Mouse (Mus musculus) cortical plate, adult 2 months (tissue): ENCODE data around the gene Yif1a. TPM values are rescaled to one million over a fixed set of nuclear protein-coding genes. Genes with fewer than 3 reads are reported as not detected.

ENCODE experiments used
- H3K27ac ChIP-seq: fragments of 200-500 bp; 2 replicates; pipeline ENCODE4 v1.5.1; 2012; ENCODE audit warnings: low read length, control low read depth, inconsistent platforms; ENCODE audit not compliant: insufficient read depth
- H3K4me1 ChIP-seq: fragments of 200-500 bp; 2 replicates; pipeline ENCODE4 v1.6.1; 2011; ENCODE audit warnings: low read length; ENCODE audit not compliant: control insufficient read depth, insufficient read depth
- H3K4me3 ChIP-seq: fragments of 200-500 bp; 2 replicates; pipeline ENCODE4 v1.5.1; 2011; ENCODE audit warnings: mild to moderate bottlenecking, low read length, control low read depth; ENCODE audit not compliant: insufficient read depth
- CTCF ChIP-seq: fragments of 200-500 bp; IDR thresholded peaks from 2 replicates; pipeline ENCODE4 v1.5.1; 2011; ENCODE audit warnings: mild to moderate bottlenecking, control low read depth, low read length; ENCODE audit not compliant: insufficient read depth; ENCODE audit errors: extremely low read depth
- POLR2A ChIP-seq: fragments of 200-500 bp; IDR thresholded peaks from 2 replicates; pipeline ENCODE4 v1.6.1; 2011; ENCODE audit warnings: mild to moderate bottlenecking, low read length, control low read depth; ENCODE audit not compliant: insufficient read depth; ENCODE audit errors: extremely low read depth
- polyA plus RNA-seq: library from polyadenylated mRNA; depleted of rRNA; stranded (reverse); fragments of >200 nt; gene quantifications from 2 replicates; pipeline ENCODE4 v1.2.3, GENCODE M21; 2012

The Yif1a gene
- polyA plus RNA-seq, 1 experiment: 56.2 TPM

DNA sequence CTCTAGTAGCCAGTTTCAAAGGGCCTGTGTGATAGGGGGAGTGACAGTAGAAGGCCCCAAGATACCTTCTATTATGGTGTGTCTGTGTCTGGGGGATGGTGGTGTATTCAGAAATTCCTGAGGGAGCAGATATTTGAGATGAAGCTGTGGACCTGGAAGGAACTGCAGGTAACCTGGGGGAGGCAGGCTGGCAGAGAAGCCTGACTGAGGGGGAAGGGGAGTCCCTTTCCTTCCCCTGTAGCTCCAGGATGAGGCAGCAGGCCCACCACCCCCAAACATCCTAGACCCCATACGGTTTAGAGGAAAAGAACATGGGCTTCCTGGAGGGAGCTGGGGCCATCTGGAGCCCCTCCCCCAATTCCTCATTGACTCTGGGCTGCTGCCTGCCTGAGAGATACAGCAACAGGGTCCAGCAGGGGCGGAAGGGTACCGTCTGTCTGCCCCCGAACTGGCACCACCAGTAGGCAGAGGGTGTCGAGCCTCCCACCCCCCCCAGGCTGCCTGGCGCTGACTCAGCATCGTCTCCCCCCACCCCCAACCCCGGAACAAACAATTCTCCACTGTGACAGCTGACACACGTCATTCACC lies 7.6 kb downstream of the Yif1a start:
- H3K27ac ChIP-seq: peak overlapping the region; percentile 76
- peaks cover 2% of the 10 kb centered on the region; the same call in 1 of the 2 replicates for H3K4me1 ChIP-seq
- TF ChIP-seq POLR2A (peak; percentile 8; the same call in 1 of the 2 replicates), CTCF (no peak)

DNA sequence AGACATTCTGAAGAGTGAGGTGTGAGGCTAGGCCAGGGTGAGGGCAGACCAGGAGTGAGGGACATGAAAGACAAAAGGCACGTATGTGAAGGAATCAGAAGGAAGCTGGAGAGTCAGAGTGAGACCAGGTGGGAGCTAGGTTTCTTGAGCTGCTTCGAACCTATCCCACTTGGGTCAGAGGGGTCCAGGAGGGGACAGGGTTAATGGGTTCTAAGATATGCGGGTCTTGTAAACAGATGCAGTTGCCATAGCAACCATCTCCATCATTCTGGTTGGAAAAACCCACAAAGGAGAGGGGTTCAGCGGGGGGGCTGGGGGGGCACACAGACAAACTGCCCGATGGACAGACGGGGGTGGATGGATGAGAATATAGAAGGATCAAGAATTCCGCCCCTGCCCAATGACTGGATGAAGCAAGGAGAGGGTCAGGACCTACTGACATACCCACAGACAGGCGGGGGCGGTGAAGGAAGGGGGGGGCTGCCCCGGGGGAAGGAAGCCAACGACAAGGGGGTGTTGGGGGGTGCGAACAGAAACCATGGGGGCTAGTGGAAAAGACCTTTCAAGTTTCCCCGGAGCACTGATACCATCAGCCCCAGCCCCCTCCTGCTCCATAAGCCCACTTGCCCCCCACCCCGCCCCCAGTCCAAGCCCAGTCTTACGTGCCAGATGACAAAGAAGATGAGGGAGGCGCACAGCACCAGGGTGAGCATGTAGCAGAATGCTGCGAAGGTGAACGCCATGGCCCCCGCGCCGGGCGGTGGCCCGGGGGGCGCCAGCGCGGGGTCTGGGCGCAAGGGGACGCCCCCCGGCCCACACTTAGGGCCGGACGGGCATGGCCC lies 9.4 kb downstream of the Yif1a start:
- Histone ChIP-seq H3K4me1 (peaks cover 2% of the 10 kb centered on the region; the same call in 1 of the 2 replicates), H3K27ac (0 out of 2 replicates have a peak overlapping the region, but pooled peaks have one; percentile 76), H3K4me3 (peak overlapping the region; percentile 55)
- no peak for TF ChIP-seq CTCF
- TF ChIP-seq POLR2A: no peak

More for the DNA sequence above, 7.6 kb downstream of the Yif1a start:
- H3K4me3 ChIP-seq: peak overlapping the region; percentile 55

- H3K4me3 ChIP-seq: peak within 1 kb of the TSS; percentile 55
- peaks cover 2% of the 10 kb centered on the region; the same call in 1 of the 2 replicates for H3K4me1 ChIP-seq
- 0 out of 2 replicates have a peak within 1 kb of the TSS, but pooled peaks have one; percentile 76 for H3K27ac ChIP-seq
- TF ChIP-seq CTCF: no peak
- peak; percentile 59 for TF ChIP-seq POLR2A
Observed at GRCm38 (mm10) chr19:5098363-5099143, 10.2 kb downstream of the Yif1a start, which contains the start of gene Cnih2. Gene Cnih2, minus strand, starts transcription at chr19:5098521.

GRCm38 (mm10) chr19:5106074-5106473 lies 17.7 kb downstream of the Yif1a start:
- peaks cover 6% of the 10 kb centered on the region; the same call in 1 of the 2 replicates for H3K4me1 ChIP-seq
- TF ChIP-seq POLR2A (no peak), CTCF (no peak)
- H3K4me3 ChIP-seq: peak overlapping the region; percentile 73

DNA sequence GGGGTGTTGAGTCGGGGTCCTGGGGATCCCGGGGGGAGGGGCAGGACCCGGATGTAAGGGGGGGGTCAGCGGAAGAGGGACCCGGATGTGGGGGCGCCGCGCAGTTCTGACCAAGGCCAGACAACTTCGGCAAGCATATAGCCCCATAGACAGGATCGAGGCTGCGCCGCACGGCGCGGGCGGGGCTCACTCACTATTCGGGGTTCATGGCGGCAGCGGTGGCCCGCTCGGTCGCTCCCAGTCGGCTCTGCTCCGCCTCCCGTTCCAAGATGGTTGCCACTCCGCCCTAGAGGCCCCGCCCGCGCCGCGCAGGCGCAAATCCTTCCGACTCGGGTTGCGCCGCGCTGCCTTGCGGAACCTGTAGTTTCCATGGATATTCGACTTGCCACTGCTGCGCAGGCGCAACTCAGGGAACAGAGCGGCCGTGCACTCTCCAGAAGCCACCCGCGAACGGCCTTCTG lies 18.4 kb downstream of the Yif1a start, which contains the start of gene Rab1b:
Gene Rab1b (minus strand): TSS at position 342 of the 461 bp plus-strand sequence.
- Histone ChIP-seq H3K4me3 (peak within 1 kb of the TSS; percentile 73), H3K4me1 (peaks cover 6% of the 10 kb centered on the region; the same call in 1 of the 2 replicates), H3K27ac (peak within 1 kb of the TSS; percentile 96)
- no peak for TF ChIP-seq CTCF
- TF ChIP-seq POLR2A: no peak; the same call in 1 of the 2 replicates

More at GRCm38 (mm10) chr19:5106074-5106473, 17.7 kb downstream of the Yif1a start:
- H3K27ac ChIP-seq: peak overlapping the region; percentile 96

DNA sequence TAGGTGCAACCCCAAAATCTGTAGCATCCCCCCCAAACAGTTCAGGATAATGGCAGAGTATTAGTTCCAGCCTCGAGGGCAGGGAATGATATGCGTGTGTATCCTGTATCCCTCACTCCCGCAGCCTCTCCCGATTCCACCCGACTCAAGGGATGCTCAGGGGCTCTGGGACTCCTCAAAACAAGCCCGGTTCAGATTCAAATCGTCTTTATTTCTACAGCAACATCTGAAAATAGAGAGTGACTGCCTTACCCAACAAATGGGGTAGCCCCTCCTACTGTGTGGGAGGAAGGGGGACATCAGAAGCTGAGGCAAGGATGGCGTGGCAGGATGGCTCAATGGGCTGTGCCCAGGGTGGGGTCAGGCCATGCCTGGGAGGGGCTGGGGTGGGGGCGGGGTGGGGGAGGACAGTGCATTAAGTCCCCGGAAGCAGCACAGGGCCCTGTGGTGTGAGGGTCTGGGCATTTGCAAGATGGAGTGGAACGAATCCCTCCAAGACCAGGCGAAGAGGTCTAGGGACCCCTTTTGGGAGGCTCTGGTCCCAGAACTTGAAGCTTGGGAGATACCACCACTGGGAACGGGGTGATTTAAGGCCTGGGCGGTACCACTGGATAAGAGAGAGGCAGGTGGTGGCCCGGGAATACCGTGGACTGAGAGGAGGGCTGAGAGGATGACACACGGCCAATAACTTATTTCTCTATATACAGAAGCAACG lies 19.4 kb downstream of the Yif1a start:
- TF ChIP-seq CTCF (no peak), POLR2A (no peak)
- no peak overlapping the region for H3K27ac ChIP-seq
- no peak overlapping the region for H3K4me3 ChIP-seq
- H3K4me1 ChIP-seq: peaks cover 6% of the 10 kb centered on the region; the same call in 1 of the 2 replicates

DNA sequence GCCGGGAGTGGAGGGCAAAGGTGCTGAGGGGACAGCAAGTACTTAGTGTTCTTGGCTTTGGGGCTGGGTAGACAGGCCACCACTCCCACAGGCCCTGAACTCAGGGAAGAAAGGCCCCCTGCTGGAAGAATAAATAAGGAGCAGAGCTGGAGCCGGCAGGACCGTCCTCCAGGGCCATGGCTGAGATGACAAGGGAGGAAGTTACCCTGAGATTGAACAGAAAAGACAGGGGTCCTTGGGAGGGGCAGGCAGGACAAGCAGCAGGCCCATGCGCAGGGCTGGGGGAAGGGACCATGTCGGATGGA lies 19.9 kb downstream of the Yif1a start:
- Histone ChIP-seq H3K4me3 (no peak overlapping the region), H3K4me1 (peaks cover 6% of the 10 kb centered on the region; the same call in 1 of the 2 replicates), H3K27ac (no peak overlapping the region)
- TF ChIP-seq CTCF (peak; percentile 17; the same call in 1 of the 2 replicates), POLR2A (no peak)

GRCm38 (mm10) chr19:5108702-5109101 lies 20.4 kb downstream of the Yif1a start:
- Histone ChIP-seq H3K4me3 (no peak overlapping the region), H3K4me1 (peaks cover 7% of the 10 kb centered on the region; the same call in 1 of the 2 replicates), H3K27ac (no peak overlapping the region)
- TF ChIP-seq POLR2A: no peak
